Mouse (Mus musculus) embryonic facial prominence, embryonic 13.5 days (tissue): ENCODE data around the gene Dnajc25. TPM values are rescaled to one million over a fixed set of nuclear protein-coding genes. Genes with fewer than 3 reads are reported as not detected.

ENCODE experiments used
- ATAC-seq: fragments of 200-750 bp; cut with Nextera tagmentation; 2 replicates; pipeline ENCODE4 v1.8.0; 2017; ENCODE audit warnings: low read depth; ENCODE audit not compliant: insufficient number of reproducible peaks, insufficient read depth, low FRiP score, low TSS enrichment
- H3K27ac ChIP-seq: fragments of 300-500 bp; sonication (generic); 2 replicates; pipeline ENCODE4 v1.5.1; 2015; ENCODE audit warnings: moderate library complexity, mild to moderate bottlenecking, inconsistent platforms
- H3K27me3 ChIP-seq: fragments of 300-500 bp; sonication (generic); 2 replicates; pipeline ENCODE4 v1.6.1; 2015; ENCODE audit warnings: mild to moderate bottlenecking, inconsistent platforms
- H3K36me3 ChIP-seq: fragments of 300-500 bp; sonication (generic); 2 replicates; pipeline ENCODE4 v1.6.1; 2015; ENCODE audit warnings: mild to moderate bottlenecking, inconsistent platforms
- H3K4me1 ChIP-seq: fragments of 300-500 bp; sonication (generic); 2 replicates; pipeline ENCODE4 v1.6.1; 2015; ENCODE audit warnings: inconsistent platforms
- H3K4me2 ChIP-seq: fragments of 300-500 bp; sonication (generic); 2 replicates; pipeline ENCODE4 v1.6.1; 2015; ENCODE audit warnings: moderate library complexity, mild to moderate bottlenecking, inconsistent platforms
- H3K4me3 ChIP-seq: fragments of 300-500 bp; sonication (generic); 2 replicates; pipeline ENCODE4 v1.5.1; 2015; ENCODE audit warnings: mild to moderate bottlenecking, inconsistent platforms
- H3K9ac ChIP-seq: fragments of 300-500 bp; sonication (generic); 2 replicates; pipeline ENCODE4 v1.6.1; 2015; ENCODE audit warnings: mild to moderate bottlenecking, inconsistent platforms
- H3K9me3 ChIP-seq: fragments of 300-500 bp; sonication (generic); 2 replicates; pipeline ENCODE4 v1.6.1; 2016; ENCODE audit warnings: inconsistent platforms
- WGBS: fragments of 180-500 bp; shearing (Covaris S2); methylation state at CpG from one replicate; pipeline ENCODE4 v1.1.7; 2015; ENCODE audit warnings: mixed read lengths; 5-methylcytosine and 5-hydroxymethylcytosine counted together
- polyA plus RNA-seq: library from polyadenylated mRNA; unstranded; fragments of >200 nt; fragmentation: Nextera tagmentation; extraction: Ambion mirVana; gene quantifications from 2 replicates; pipeline ENCODE4 v1.2.1, GENCODE M21; 2015

Gene Dnajc25
- polyA plus RNA-seq, 1 experiment from 2014 or later, result 15.1 TPM

- Histone ChIP-seq H3K36me3 (peaks cover 38% of the 10 kb centered on the region), H3K4me3 (no peak overlapping the region), H3K9me3 (no peaks in the 10 kb centered on the region), H3K27ac (no peak overlapping the region), H3K9ac (no peak overlapping the region), H3K27me3 (no peaks in the 10 kb centered on the region), H3K4me2 (no peak overlapping the region), H3K4me1 (peaks cover 11% of the 10 kb centered on the region)
- no peak for ATAC-seq
- WGBS, result 76% methylated on average over 3 of the region's 3 CpGs
These were observed 42.7 kb downstream of the Dnajc25 start for GRCm38 (mm10) chr4:59037525-59037924.

GRCm38 (mm10) chr4:59040397-59041287 is 45.8 kb downstream of the Dnajc25 start:
- Histone ChIP-seq H3K4me2 (no peak overlapping the region), H3K36me3 (peaks cover 50% of the 10 kb centered on the region), H3K4me3 (no peak overlapping the region), H3K27me3 (no peaks in the 10 kb centered on the region), H3K9me3 (no peaks in the 10 kb centered on the region), H3K4me1 (peaks cover 11% of the 10 kb centered on the region), H3K9ac (no peak overlapping the region), H3K27ac (no peak overlapping the region)
- ATAC-seq, result no peak
- WGBS, result 92% methylated on average over 11 of the region's 11 CpGs

- WGBS, result 96% methylated on average over 5 of the region's 5 CpGs
- Histone ChIP-seq H3K27me3 (no peaks in the 10 kb centered on the region), H3K27ac (no peak overlapping the region), H3K9me3 (no peaks in the 10 kb centered on the region), H3K9ac (no peak overlapping the region), H3K4me2 (no peak overlapping the region), H3K4me1 (no peaks in the 10 kb centered on the region), H3K36me3 (peaks cover 50% of the 10 kb centered on the region), H3K4me3 (no peak overlapping the region)
- ATAC-seq, result no peak
These were observed 48.2 kb downstream of the Dnajc25 start for GRCm38 (mm10) chr4:59043074-59043473.

GRCm38 (mm10) chr4:59043891-59044290 is 49.0 kb downstream of the Dnajc25 start:
- no peaks in the 10 kb centered on the region for H3K4me1 ChIP-seq
- H3K9ac ChIP-seq, result no peak overlapping the region
- WGBS, result 84% methylated on average over 6 of the region's 6 CpGs
- H3K36me3 ChIP-seq, result peaks cover 42% of the 10 kb centered on the region
- ATAC-seq, result no peak
- no peak overlapping the region for H3K27ac ChIP-seq
- no peak overlapping the region for H3K4me3 ChIP-seq
- no peaks in the 10 kb centered on the region for H3K9me3 ChIP-seq
- no peaks in the 10 kb centered on the region for H3K27me3 ChIP-seq
- H3K4me2 ChIP-seq, result no peak overlapping the region

- ATAC-seq, result no peak
- Histone ChIP-seq H3K4me1 (no peaks in the 10 kb centered on the region), H3K27ac (no peak overlapping the region), H3K4me2 (no peak overlapping the region), H3K27me3 (no peaks in the 10 kb centered on the region), H3K9ac (no peak overlapping the region), H3K9me3 (no peaks in the 10 kb centered on the region), H3K36me3 (peaks cover 13% of the 10 kb centered on the region), H3K4me3 (no peak overlapping the region)
- WGBS, result 44% methylated on average over 3 of the region's 3 CpGs
These were observed 52.4 kb downstream of the Dnajc25 start for GRCm38 (mm10) chr4:59047222-59047621.

- 100% methylated on average over 1 of the region's 1 CpGs for WGBS
- no peak for ATAC-seq
These were observed 56.2 kb downstream of the Dnajc25 start for GRCm38 (mm10) chr4:59051081-59051480.

GRCm38 (mm10) chr4:59057929-59058328 is 63.1 kb downstream of the Dnajc25 start:
- Histone ChIP-seq H3K4me2 (no peak overlapping the region), H3K9me3 (no peaks in the 10 kb centered on the region), H3K4me1 (no peaks in the 10 kb centered on the region), H3K36me3 (no peaks in the 10 kb centered on the region), H3K4me3 (no peak overlapping the region), H3K27ac (no peak overlapping the region), H3K27me3 (no peaks in the 10 kb centered on the region), H3K9ac (no peak overlapping the region)
- WGBS, result 71% methylated on average over 3 of the region's 3 CpGs
- ATAC-seq, result no peak

More at GRCm38 (mm10) chr4:59051081-59051480, 56.2 kb downstream of the Dnajc25 start:
- Histone ChIP-seq H3K9me3 (no peaks in the 10 kb centered on the region), H3K27me3 (no peaks in the 10 kb centered on the region), H3K4me1 (no peaks in the 10 kb centered on the region), H3K4me3 (no peak overlapping the region), H3K9ac (no peak overlapping the region), H3K36me3 (no peaks in the 10 kb centered on the region), H3K4me2 (no peak overlapping the region), H3K27ac (no peak overlapping the region)

- Histone ChIP-seq H3K4me2 (no peak overlapping the region), H3K4me1 (no peaks in the 10 kb centered on the region), H3K36me3 (no peaks in the 10 kb centered on the region), H3K27ac (no peak overlapping the region), H3K9me3 (no peaks in the 10 kb centered on the region; the same call in 1 of the 2 replicates), H3K27me3 (no peaks in the 10 kb centered on the region), H3K9ac (no peak overlapping the region), H3K4me3 (no peak overlapping the region)
- no peak for ATAC-seq
- 69% methylated on average over 12 of the region's 12 CpGs for WGBS
These were observed 67.7 kb downstream of the Dnajc25 start for GRCm38 (mm10) chr4:59062526-59062925.

- no peaks in the 10 kb centered on the region; the same call in 1 of the 2 replicates for H3K9me3 ChIP-seq
- no peaks in the 10 kb centered on the region for H3K36me3 ChIP-seq
- H3K4me1 ChIP-seq, result no peaks in the 10 kb centered on the region
- no peak overlapping the region for H3K4me3 ChIP-seq
- H3K27me3 ChIP-seq, result no peaks in the 10 kb centered on the region
- no peak overlapping the region for H3K27ac ChIP-seq
- WGBS, result 47% methylated on average over 3 of the region's 3 CpGs
- no peak overlapping the region for H3K9ac ChIP-seq
- ATAC-seq, result no peak
- H3K4me2 ChIP-seq, result no peak overlapping the region
These were observed 74.4 kb downstream of the Dnajc25 start for GRCm38 (mm10) chr4:59069276-59069675.

Other genes with a start within 250 kb of the Dnajc25 start
- 0.04 and 0.10 TPM in 2 replicates for gene Olfr267, start 207.3 kb upstream of the Dnajc25 start, polyA plus RNA-seq
- gene Ecpas, start 82.3 kb upstream of the Dnajc25 start, polyA plus RNA-seq, result 27.3 and 33.6 TPM in 2 replicates
- 1.2 and 1.4 TPM in 2 replicates for gene Zkscan16, start 51.4 kb upstream of the Dnajc25 start, polyA plus RNA-seq
- gene Ptgr1, start 7.9 kb upstream of the Dnajc25 start, polyA plus RNA-seq, result 21.0 and 24.8 TPM in 2 replicates
- 18.1 and 20.0 TPM in 2 replicates for gene Gm20503, start 8.1 kb downstream of the Dnajc25 start, polyA plus RNA-seq
- 181 and 197 TPM in 2 replicates for gene Gng10, start 40.0 kb downstream of the Dnajc25 start, polyA plus RNA-seq
- gene AI481877, start 143.9 kb downstream of the Dnajc25 start, polyA plus RNA-seq, result not detected in 2 replicates
- 11.2 and 12.0 TPM in 2 replicates for gene Ugcg, start 194.2 kb downstream of the Dnajc25 start, polyA plus RNA-seq